Mouse (Mus musculus): ENCODE results near the gene Zfp82. TPM values are rescaled to one million over a fixed set of nuclear protein-coding genes. Genes with fewer than 3 reads are reported as not detected.

Zfp82 gene
- total RNA-seq, 1 experiment from 2014 or later, result 6.6 TPM

DNA sequence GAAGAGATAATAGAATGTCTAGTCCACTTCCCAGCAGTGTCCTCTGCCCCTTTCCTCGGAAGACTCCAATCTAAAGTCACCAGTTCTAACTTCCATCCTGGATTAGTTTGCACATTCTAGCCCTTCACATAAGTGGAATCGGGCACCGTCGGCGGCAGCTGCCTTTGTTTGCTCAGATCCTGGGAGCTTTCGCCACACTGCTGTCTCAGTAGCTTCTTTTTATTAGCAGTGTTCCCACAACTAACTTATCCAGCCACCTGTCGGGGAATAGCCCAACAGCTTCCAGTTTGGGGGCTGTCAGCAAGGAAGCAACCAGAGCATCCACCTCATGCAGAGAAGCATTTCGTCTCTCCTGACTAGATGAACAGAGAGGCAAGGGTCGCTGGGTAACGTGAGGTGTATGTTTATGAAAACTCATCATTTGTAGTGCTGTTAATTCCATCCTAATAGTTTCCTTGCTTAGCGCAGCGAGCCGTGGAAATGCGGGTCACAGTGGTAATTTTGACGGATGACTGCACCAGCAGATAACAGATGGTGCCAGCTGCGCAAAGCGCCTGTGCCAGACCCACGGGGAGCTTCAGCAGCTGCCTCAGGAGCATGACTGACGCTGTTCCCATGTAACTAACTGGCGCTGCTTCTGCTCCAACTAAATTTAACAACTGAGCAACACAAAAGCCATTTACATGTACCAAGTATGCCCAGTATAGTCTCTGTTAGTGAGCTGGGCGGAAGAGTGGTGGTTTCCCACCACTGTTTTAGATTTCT, 63.2 kb downstream of the Zfp82 start:
- no peak for ATAC-seq (replicated peaks in 1 of 2; ENCODE audit: insufficient read depth in 1 of 2, low FRiP score in 2 of 2, low TSS enrichment in 1 of 2, low read depth in 1 of 2, poor library complexity in 2 of 2, severe bottlenecking in 2 of 2)

- ATAC-seq (replicated peaks in 1 of 2; ENCODE audit: insufficient read depth in 1 of 2, low FRiP score in 2 of 2, low TSS enrichment in 1 of 2, low read depth in 1 of 2, poor library complexity in 2 of 2, severe bottlenecking in 2 of 2), result no peak
Observed at GRCm38 (mm10) chr7:30008020-30008690, 64.5 kb downstream of the Zfp82 start.

- ATAC-seq (replicated peaks in 1 of 2; ENCODE audit: insufficient read depth in 1 of 2, low FRiP score in 2 of 2, low TSS enrichment in 1 of 2, low read depth in 1 of 2, poor library complexity in 2 of 2, severe bottlenecking in 2 of 2), result no peak
Observed at GRCm38 (mm10) chr7:30007601-30008000, 65.1 kb downstream of the Zfp82 start.

Other genes with a start within 250 kb of the Zfp82 start
- 6.1 and 7.4 TPM in 2 replicates for gene Zfp940, start 219.2 kb downstream of the Zfp82 start, total RNA-seq (2017)
- gene Zfp420, start 212.9 kb downstream of the Zfp82 start, total RNA-seq (2017), result 2.6 and 6.1 TPM in 2 replicates
- gene Zfp27, start 166.3 kb downstream of the Zfp82 start, total RNA-seq (2017), result 11.9 and 20.2 TPM in 2 replicates
- gene Zfp383, start 164.7 kb downstream of the Zfp82 start, total RNA-seq (2017), result 2.2 and 4.5 TPM in 2 replicates
- 11.7 and 15.1 TPM in 2 replicates for gene Zfp74, start 118.8 kb downstream of the Zfp82 start, total RNA-seq (2017)
- gene Zfp568, start 88.9 kb downstream of the Zfp82 start, total RNA-seq (2017), result 21.7 and 23.1 TPM in 2 replicates
- 3.5 and 4.3 TPM in 2 replicates for gene Zfp14, start 21.5 kb downstream of the Zfp82 start, total RNA-seq (2017)
- not detected in 2 replicates for gene Gm26920, start 17.5 kb upstream of the Zfp82 start, total RNA-seq (2017)
- 7.3 and 8.1 TPM in 2 replicates for gene Zfp566, start 17.6 kb upstream of the Zfp82 start, total RNA-seq (2017)
- 55.7 and 56.5 TPM in 2 replicates for gene Zfp260, start 21.9 kb upstream of the Zfp82 start, total RNA-seq (2017)
- 7.9 and 8.3 TPM in 2 replicates for gene Zfp382, start 49.0 kb upstream of the Zfp82 start, total RNA-seq (2017)
- gene Zfp146, start 96.8 kb upstream of the Zfp82 start, total RNA-seq (2017), result 117 and 134 TPM in 2 replicates
- gene Cox7a1, start 111.2 kb upstream of the Zfp82 start, total RNA-seq (2017), result not detected in 2 replicates
- gene Capns1, start 125.9 kb upstream of the Zfp82 start, total RNA-seq (2017), result 215 and 230 TPM in 2 replicates
- 41.9 and 45.3 TPM in 2 replicates for gene Polr2i, start 159.0 kb upstream of the Zfp82 start, total RNA-seq (2017)
- 24.8 and 35.0 TPM in 2 replicates for gene Tbcb, start 159.4 kb upstream of the Zfp82 start, total RNA-seq (2017)
- not detected in 2 replicates for gene Ovol3, start 162.8 kb upstream of the Zfp82 start, total RNA-seq (2017)
- gene Thap8, start 207.2 kb upstream of the Zfp82 start, total RNA-seq (2017), result 1.1 TPM in 1 of 2 replicates, not detected in the other
- gene Wdr62, start 207.5 kb upstream of the Zfp82 start, total RNA-seq (2017), result 6.3 and 11.0 TPM in 2 replicates
- gene Clip3, start 218.8 kb upstream of the Zfp82 start, total RNA-seq (2017), result 4.9 TPM in 1 of 2 replicates, not detected in the other
- 30.5 and 41.4 TPM in 2 replicates for gene Alkbh6, start 235.8 kb upstream of the Zfp82 start, total RNA-seq (2017)
- gene Syne4, start 241.9 kb upstream of the Zfp82 start, total RNA-seq (2017), result 2.2 and 2.8 TPM in 2 replicates
- 0.44 and 3.9 TPM in 2 replicates for gene E130208F15Rik, start 248.8 kb upstream of the Zfp82 start, total RNA-seq (2017)